Mouse (Mus musculus): ENCODE measurements at regions not wholly inside any gene's neighbourhood (a gene's known extent, or its start where the extent isn't known, plus 50 kb on each side); places are given as distances from the start of the nearest gene placed in this dataset.
A peak's percentile ranks its signal among the peaks of the same experiment; 100 is the strongest.

GRCm38 (mm10) chr15:103627085-103627484, 62.2 kb upstream of the Glycam1 start:
- no peak overlapping the region for H3K27ac ChIP-seq (ENCODE audit: low read length)
- H3K27me3 ChIP-seq (replicated peaks; ENCODE audit: insufficient read depth, low read length), result no peaks in the 10 kb centered on the region
- peak; percentile 82 for ATAC-seq
- H3K4me3 ChIP-seq (ENCODE audit: low read depth, low read length), result no peak overlapping the region
- 47% methylated on average over 1 of the region's 1 CpGs for WGBS
- peak; percentile 63 for DNase-seq (ENCODE audit: low spot score)
- no peak for TF ChIP-seq CTCF (IDR thresholded peaks at IDR 0.05)
- peak; percentile 43 for TF ChIP-seq EP300 (IDR thresholded peaks at IDR 0.05)
- no peaks in the 10 kb centered on the region for H3K4me1 ChIP-seq (ENCODE audit: insufficient read depth, low read depth, low read length)
- no peaks in the 10 kb centered on the region for H3K36me3 ChIP-seq (ENCODE audit: insufficient read depth, low read length)
- H3K9me3 ChIP-seq (ENCODE audit: low read length), result no peaks in the 10 kb centered on the region
- H3K4me2 ChIP-seq (replicated peaks; ENCODE audit: low read depth, low read length), result no peak overlapping the region
- no peak overlapping the region for H3K9ac ChIP-seq (replicated peaks; ENCODE audit: low read depth)
